Mouse (Mus musculus): ENCODE measurements around the gene Sh3bgr. TPM values are rescaled to one million over a fixed set of nuclear protein-coding genes. Genes with fewer than 3 reads are reported as not detected.
A peak's percentile ranks its signal among the peaks of the same experiment; 100 is the strongest.

Sh3bgr gene
- polyA plus RNA-seq, 1 experiment from 2014 or later, result 2.3 TPM

DNA sequence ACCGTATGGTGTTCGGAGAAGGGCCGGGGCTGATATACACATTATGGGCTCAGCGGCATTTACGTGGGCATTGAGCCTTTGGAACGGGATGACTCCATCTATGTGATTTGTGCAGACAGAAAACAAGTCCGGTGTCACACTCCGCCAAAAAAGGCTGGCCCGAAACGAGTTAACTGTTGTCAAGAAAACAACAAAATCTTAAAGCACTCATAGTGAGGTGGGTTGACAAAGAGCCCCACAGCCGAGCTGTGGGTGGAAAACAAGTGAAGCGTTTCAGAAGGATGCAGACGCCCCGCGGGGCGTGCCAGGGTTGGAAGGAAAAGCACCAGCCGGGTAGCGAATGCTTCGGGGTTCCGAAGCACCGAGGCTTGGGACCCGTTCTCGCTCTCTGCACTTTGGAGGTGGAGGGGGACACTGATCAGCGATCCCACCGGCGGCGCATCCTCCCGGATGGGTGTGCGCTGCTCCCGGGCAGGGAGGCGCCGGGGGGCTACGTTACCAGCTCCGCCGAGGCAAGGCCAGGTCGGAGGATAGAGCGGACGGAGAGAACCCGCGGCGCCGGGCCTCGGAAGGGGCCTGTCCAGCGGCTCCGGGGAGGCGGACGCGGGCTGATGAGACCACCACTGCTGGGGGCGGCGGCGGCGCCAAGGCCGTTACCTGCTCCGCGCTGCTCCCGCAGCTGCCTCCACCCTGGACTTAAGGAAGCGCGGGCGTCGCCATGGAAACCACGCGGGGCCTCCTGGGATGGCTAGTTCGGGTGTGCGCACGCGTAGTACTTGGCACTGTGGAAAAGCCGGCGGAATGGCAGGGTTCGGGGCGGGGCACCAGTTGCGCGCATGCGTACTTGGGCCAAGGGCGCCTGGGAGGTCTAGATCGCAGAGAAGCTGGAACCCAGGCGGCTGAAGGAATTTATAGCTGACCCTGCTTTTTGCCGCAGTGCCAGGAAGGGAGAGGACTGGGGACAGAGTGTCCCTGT is 8.4 kb upstream of the Sh3bgr start, which contains the start of gene Lca5l:
TSS of gene Lca5l (minus strand) at position 741 of the 976 bp plus-strand sequence.
- peak within 1 kb of the TSS; percentile 87 for H3K9ac ChIP-seq (ENCODE audit: low read depth, low read length)
- H3K36me3 ChIP-seq (ENCODE audit: control insufficient read depth, insufficient read depth, low read length), result no peaks in the 10 kb centered on the region
- H3K4me1 ChIP-seq (ENCODE audit: control insufficient read depth, insufficient read depth, low read length), result peaks cover 7% of the 10 kb centered on the region
- ATAC-seq, result peak; percentile 98
- under 1% methylated on average over 72 of the region's 77 CpGs for WGBS
- no peaks in the 10 kb centered on the region for H3K9me3 ChIP-seq (replicated peaks; ENCODE audit: control insufficient read depth, low read length, poor library complexity, severe bottlenecking)
- H3K27me3 ChIP-seq (ENCODE audit: control insufficient read depth, insufficient read depth, low read depth, low read length), result no peaks in the 10 kb centered on the region
- H3K27ac ChIP-seq (ENCODE audit: low read length), result peak within 1 kb of the TSS; percentile 92
- H3K4me2 ChIP-seq (ENCODE audit: low read length), result peak within 1 kb of the TSS; percentile 58
- peak within 1 kb of the TSS; percentile 90 for H3K4me3 ChIP-seq (ENCODE audit: low read depth, low read length)

DNA sequence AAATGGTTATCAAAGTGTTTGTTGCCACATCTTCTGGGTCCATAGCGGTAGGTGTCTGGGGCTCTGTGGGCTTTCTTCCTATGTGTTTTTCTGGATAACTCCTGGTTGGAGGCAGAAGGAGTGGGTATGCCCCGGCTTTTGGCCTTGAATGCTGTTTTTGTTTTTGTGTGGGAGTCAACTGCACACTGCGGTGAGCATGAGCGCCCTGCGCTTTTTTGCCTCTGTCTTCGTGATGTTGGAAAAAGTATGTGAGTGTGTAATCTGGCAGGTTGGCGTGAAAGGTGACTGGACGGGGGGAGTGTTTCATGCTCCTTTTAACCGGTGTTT is 415 bp downstream of the Sh3bgr start:
- H3K27ac ChIP-seq (ENCODE audit: low read length), result no peak overlapping the region
- WGBS, result 38% methylated on average over 9 of the region's 9 CpGs
- no peak for ATAC-seq
- H3K9ac ChIP-seq (ENCODE audit: low read depth, low read length), result 0 out of 2 replicates have a peak overlapping the region, but pooled peaks have one; percentile 0
- H3K9me3 ChIP-seq (replicated peaks; ENCODE audit: control insufficient read depth, low read length, poor library complexity, severe bottlenecking), result no peaks in the 10 kb centered on the region
- H3K4me3 ChIP-seq (ENCODE audit: low read depth, low read length), result no peak overlapping the region; the same call in 1 of the 2 replicates
- H3K4me1 ChIP-seq (ENCODE audit: control insufficient read depth, insufficient read depth, low read length), result peaks cover 8% of the 10 kb centered on the region
- H3K27me3 ChIP-seq (ENCODE audit: control insufficient read depth, insufficient read depth, low read depth, low read length), result no peaks in the 10 kb centered on the region
- no peaks in the 10 kb centered on the region for H3K36me3 ChIP-seq (ENCODE audit: control insufficient read depth, insufficient read depth, low read length)
- peak overlapping the region; percentile 47 for H3K4me2 ChIP-seq (ENCODE audit: low read length)

DNA sequence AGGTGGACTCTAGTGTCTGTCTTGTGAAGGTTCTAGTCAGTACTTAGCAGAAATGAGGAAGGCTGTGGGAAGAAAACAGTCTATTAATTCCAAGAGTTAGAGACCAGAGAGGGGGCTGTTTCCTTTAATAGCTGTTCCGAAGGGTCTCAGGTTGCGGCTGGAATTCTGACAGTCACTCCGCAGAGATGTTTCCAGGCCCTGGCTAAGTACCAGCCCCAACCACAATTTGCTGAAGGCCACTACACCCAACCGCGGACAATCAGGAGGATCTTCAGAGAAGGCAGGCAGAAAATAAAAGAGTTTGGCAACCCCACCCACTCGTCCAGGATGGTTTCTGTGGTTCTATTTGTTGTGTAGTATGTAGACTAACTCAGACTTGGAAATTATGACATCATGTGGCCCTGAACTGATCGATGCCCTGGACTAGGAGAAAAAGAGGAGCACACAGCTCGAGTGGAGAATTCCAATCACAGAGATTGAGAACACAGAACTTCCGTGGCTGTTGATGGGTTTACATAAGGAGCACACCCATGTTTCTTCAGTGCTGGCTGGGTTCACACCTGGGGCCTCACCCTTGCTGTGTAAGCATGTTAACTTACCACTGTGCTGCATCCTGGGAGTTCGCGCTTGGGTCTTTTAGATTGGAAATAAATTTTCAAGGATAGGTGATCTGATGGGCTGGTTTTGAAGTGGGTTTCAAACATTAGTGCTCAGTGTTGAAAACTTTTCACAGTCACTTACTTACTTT is 1.4 kb downstream of the Sh3bgr start:
- ATAC-seq, result no peak
- WGBS, result 87% methylated on average over 11 of the region's 11 CpGs
- Histone ChIP-seq H3K4me2 (ENCODE audit: low read length) (no peak overlapping the region), H3K27ac (ENCODE audit: low read length) (no peak overlapping the region), H3K27me3 (ENCODE audit: control insufficient read depth, insufficient read depth, low read depth, low read length) (no peaks in the 10 kb centered on the region), H3K4me1 (ENCODE audit: control insufficient read depth, insufficient read depth, low read length) (peaks cover 8% of the 10 kb centered on the region), H3K4me3 (ENCODE audit: low read depth, low read length) (no peak overlapping the region), H3K9me3 (replicated peaks; ENCODE audit: control insufficient read depth, low read length, poor library complexity, severe bottlenecking) (no peaks in the 10 kb centered on the region), H3K9ac (ENCODE audit: low read depth, low read length) (no peak overlapping the region), H3K36me3 (ENCODE audit: control insufficient read depth, insufficient read depth, low read length) (no peaks in the 10 kb centered on the region)

DNA sequence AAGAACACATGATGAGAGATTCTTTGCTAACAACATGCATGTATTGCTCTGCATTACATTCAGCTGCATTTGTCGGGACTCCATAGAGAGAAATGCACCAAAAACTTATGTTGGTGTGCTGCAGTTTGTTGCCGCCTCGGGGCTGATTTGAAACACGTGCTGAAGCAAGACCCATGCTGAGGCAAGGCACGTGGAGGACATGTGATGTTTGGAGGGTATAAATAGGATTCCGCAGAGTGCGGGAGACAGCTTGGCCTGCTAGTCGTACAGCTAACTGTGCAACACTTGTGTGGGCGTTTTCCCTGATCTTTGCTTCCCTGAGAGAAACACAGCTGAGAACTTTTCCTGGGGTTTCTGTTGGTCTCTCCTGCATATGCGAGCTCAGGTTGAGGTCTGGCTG is 9.5 kb downstream of the Sh3bgr start:
- H3K9me3 ChIP-seq (replicated peaks; ENCODE audit: control insufficient read depth, low read length, poor library complexity, severe bottlenecking), result no peaks in the 10 kb centered on the region
- H3K27ac ChIP-seq (ENCODE audit: low read length), result no peak overlapping the region
- H3K4me1 ChIP-seq (ENCODE audit: control insufficient read depth, insufficient read depth, low read length), result no peaks in the 10 kb centered on the region
- 86% methylated on average over 10 of the region's 10 CpGs for WGBS
- no peak for ATAC-seq
- no peaks in the 10 kb centered on the region for H3K27me3 ChIP-seq (ENCODE audit: control insufficient read depth, insufficient read depth, low read depth, low read length)
- H3K4me2 ChIP-seq (ENCODE audit: low read length), result no peak overlapping the region
- H3K9ac ChIP-seq (ENCODE audit: low read depth, low read length), result no peak overlapping the region
- H3K36me3 ChIP-seq (ENCODE audit: control insufficient read depth, insufficient read depth, low read length), result no peaks in the 10 kb centered on the region
- no peak overlapping the region for H3K4me3 ChIP-seq (ENCODE audit: low read depth, low read length)

DNA sequence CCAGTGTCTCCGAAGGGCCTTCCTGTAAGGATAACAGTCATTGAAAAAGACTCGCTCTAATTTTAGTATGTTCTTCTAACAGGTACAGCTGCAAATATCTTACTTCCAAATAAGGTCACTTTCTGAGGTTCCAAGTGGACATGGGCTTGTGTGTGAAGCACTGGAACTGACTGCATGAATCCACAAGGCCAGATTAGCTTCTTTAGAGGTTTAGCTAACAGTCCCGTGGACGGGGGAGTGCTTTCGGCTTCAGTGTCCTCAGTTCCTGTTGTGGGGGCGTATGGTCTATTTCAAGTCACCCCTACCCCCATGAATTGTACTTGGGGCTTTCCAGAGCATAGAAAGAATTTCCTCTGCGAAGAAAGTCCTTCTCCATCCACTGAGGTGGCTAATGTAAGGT is 10.6 kb downstream of the Sh3bgr start:
- H3K4me3 ChIP-seq (ENCODE audit: low read depth, low read length), result no peak overlapping the region
- H3K27ac ChIP-seq (ENCODE audit: low read length), result no peak overlapping the region
- H3K4me2 ChIP-seq (ENCODE audit: low read length), result no peak overlapping the region
- ATAC-seq, result no peak
- no peaks in the 10 kb centered on the region for H3K27me3 ChIP-seq (ENCODE audit: control insufficient read depth, insufficient read depth, low read depth, low read length)
- no peaks in the 10 kb centered on the region for H3K9me3 ChIP-seq (replicated peaks; ENCODE audit: control insufficient read depth, low read length, poor library complexity, severe bottlenecking)
- H3K36me3 ChIP-seq (ENCODE audit: control insufficient read depth, insufficient read depth, low read length), result no peaks in the 10 kb centered on the region
- H3K4me1 ChIP-seq (ENCODE audit: control insufficient read depth, insufficient read depth, low read length), result no peaks in the 10 kb centered on the region
- 91% methylated on average over 7 of the region's 7 CpGs for WGBS
- H3K9ac ChIP-seq (ENCODE audit: low read depth, low read length), result no peak overlapping the region

DNA sequence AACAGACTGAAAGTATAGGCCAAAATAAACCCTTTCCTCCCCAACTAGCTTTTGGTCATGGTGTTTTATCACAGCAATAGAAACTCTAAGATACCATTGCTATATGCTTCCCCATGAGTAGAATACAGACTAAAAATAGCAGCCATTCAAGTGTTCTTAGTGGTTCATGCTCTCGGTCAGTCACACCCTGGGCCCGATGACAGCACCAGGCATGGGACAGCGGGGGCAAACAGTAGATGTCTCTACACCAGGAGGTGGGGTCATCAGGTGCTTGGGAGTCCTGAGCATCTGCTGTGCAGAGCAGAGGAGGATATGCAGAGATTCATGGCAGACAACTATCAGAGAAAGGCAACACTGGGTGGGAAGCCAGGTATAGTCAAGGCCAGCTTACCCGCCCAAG is 12.8 kb downstream of the Sh3bgr start:
- Histone ChIP-seq H3K4me2 (ENCODE audit: low read length) (no peak overlapping the region), H3K4me1 (ENCODE audit: control insufficient read depth, insufficient read depth, low read length) (no peaks in the 10 kb centered on the region), H3K9ac (ENCODE audit: low read depth, low read length) (no peak overlapping the region), H3K4me3 (ENCODE audit: low read depth, low read length) (no peak overlapping the region), H3K27ac (ENCODE audit: low read length) (no peak overlapping the region), H3K36me3 (ENCODE audit: control insufficient read depth, insufficient read depth, low read length) (no peaks in the 10 kb centered on the region), H3K27me3 (ENCODE audit: control insufficient read depth, insufficient read depth, low read depth, low read length) (no peaks in the 10 kb centered on the region), H3K9me3 (replicated peaks; ENCODE audit: control insufficient read depth, low read length, poor library complexity, severe bottlenecking) (no peaks in the 10 kb centered on the region)
- ATAC-seq, result no peak
- WGBS, result 94% methylated on average over 4 of the region's 4 CpGs

DNA sequence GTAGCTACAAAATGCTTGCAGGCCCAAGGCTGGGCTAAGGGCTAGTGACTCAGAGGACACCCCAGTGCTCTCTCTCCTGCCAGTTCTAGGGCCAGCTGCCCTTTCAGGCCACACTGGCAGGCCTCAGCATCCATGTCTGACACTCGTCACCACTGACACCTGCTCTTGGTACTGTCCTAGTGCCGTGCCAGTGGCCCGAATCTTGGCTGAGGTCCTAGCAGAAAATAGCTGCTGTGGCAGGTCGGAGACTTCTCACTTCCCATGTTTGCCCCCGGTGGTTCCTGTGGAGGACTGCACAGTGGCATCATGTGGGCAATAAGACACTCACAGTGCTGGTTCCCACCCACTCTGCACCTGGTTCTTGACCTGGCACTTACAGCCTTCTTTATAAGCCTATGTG is 21.2 kb downstream of the Sh3bgr start:
- H3K9ac ChIP-seq (ENCODE audit: low read depth, low read length), result no peak overlapping the region
- WGBS, result 72% methylated on average over 5 of the region's 5 CpGs
- no peak for ATAC-seq

DNA sequence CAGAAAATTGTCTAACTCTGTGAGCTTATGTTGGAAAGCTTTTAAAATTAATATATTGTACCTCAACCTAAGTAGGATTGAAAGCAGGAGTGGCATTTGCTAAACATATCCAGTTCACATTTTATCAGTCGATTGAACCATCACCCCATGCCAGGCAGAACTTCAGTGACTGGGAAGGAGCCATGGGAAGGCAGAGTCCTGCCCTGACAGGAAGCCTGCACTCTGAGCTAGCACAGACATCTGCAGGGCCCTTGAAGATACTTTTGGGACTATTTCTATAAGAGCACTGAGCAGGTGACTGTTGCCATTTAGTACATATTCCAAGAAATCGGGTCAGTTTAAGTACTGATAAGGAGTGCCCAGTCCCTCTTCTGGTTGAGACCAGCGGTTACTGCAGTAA is 21.7 kb downstream of the Sh3bgr start:
- Histone ChIP-seq H3K9ac (ENCODE audit: low read depth, low read length) (no peak overlapping the region), H3K4me3 (ENCODE audit: low read depth, low read length) (no peak overlapping the region), H3K4me2 (ENCODE audit: low read length) (no peak overlapping the region), H3K27ac (ENCODE audit: low read length) (no peak overlapping the region), H3K4me1 (ENCODE audit: control insufficient read depth, insufficient read depth, low read length) (no peaks in the 10 kb centered on the region), H3K9me3 (replicated peaks; ENCODE audit: control insufficient read depth, low read length, poor library complexity, severe bottlenecking) (no peaks in the 10 kb centered on the region), H3K27me3 (ENCODE audit: control insufficient read depth, insufficient read depth, low read depth, low read length) (no peaks in the 10 kb centered on the region), H3K36me3 (ENCODE audit: control insufficient read depth, insufficient read depth, low read length) (no peaks in the 10 kb centered on the region)
- WGBS, result 91% methylated on average over 3 of the region's 3 CpGs
- no peak for ATAC-seq

More for the DNA sequence above, 21.2 kb downstream of the Sh3bgr start:
- Histone ChIP-seq H3K4me1 (ENCODE audit: control insufficient read depth, insufficient read depth, low read length) (no peaks in the 10 kb centered on the region), H3K27ac (ENCODE audit: low read length) (no peak overlapping the region), H3K36me3 (ENCODE audit: control insufficient read depth, insufficient read depth, low read length) (no peaks in the 10 kb centered on the region), H3K27me3 (ENCODE audit: control insufficient read depth, insufficient read depth, low read depth, low read length) (no peaks in the 10 kb centered on the region), H3K4me2 (ENCODE audit: low read length) (no peak overlapping the region), H3K4me3 (ENCODE audit: low read depth, low read length) (no peak overlapping the region), H3K9me3 (replicated peaks; ENCODE audit: control insufficient read depth, low read length, poor library complexity, severe bottlenecking) (no peaks in the 10 kb centered on the region)

DNA sequence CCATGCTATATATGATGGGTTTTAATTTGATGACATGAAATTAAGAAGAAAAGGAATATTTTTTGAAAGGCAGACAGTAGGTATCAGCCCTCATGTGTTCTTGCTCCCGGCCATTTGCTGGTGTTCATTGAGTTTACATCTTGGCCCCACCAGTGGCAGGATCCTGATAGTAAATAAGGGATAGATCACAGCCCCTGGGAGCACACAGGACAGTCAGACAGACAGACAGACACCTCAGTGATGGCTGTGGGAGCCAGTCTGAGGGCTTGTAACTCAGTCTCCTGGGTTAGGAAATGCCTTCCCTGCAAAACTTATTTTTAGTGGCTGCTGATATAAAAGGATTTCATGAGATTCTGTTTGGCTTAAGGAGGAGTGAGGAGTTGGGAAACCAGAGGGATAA is 22.2 kb downstream of the Sh3bgr start:
- Histone ChIP-seq H3K9me3 (replicated peaks; ENCODE audit: control insufficient read depth, low read length, poor library complexity, severe bottlenecking) (no peaks in the 10 kb centered on the region), H3K4me3 (ENCODE audit: low read depth, low read length) (no peak overlapping the region), H3K27me3 (ENCODE audit: control insufficient read depth, insufficient read depth, low read depth, low read length) (no peaks in the 10 kb centered on the region), H3K36me3 (ENCODE audit: control insufficient read depth, insufficient read depth, low read length) (no peaks in the 10 kb centered on the region), H3K4me2 (ENCODE audit: low read length) (no peak overlapping the region), H3K9ac (ENCODE audit: low read depth, low read length) (no peak overlapping the region), H3K27ac (ENCODE audit: low read length) (no peak overlapping the region), H3K4me1 (ENCODE audit: control insufficient read depth, insufficient read depth, low read length) (no peaks in the 10 kb centered on the region)
- 89% methylated on average over 1 of the region's 1 CpGs for WGBS
- no peak for ATAC-seq

Data from midbrain, embryonic 16.5 days (tissue).